Mouse (Mus musculus) stomach, embryonic 14.5 days (tissue): ENCODE results near the gene Htr5b. TPM values are rescaled to one million over a fixed set of nuclear protein-coding genes. Genes with fewer than 3 reads are reported as not detected.

Source experiments
- polyA plus RNA-seq: library from polyadenylated mRNA; unstranded; fragments of >200 nt; fragmentation: Nextera tagmentation; extraction: Ambion mirVana; gene quantifications from 2 replicates; pipeline ENCODE4 v1.2.1, GENCODE M21; 2014

Gene Htr5b
- polyA plus RNA-seq, 1 experiment from 2014 or later: not detected

Other genes starting within 250 kb of the Htr5b start
- gene Insig2, start 195.9 kb downstream of the Htr5b start, polyA plus RNA-seq: 17.4 and 18.9 TPM in 2 replicates
- gene Ccdc93, start 97.4 kb downstream of the Htr5b start, polyA plus RNA-seq: 12.0 and 14.0 TPM in 2 replicates
- gene Ddx18, start 39.5 kb upstream of the Htr5b start, polyA plus RNA-seq: 68.6 and 73.9 TPM in 2 replicates